Mouse (Mus musculus) layer of hippocampus, postnatal 14 days (tissue): Measurements from ENCODE around the gene Lrrc42. TPM values are rescaled to one million over a fixed set of nuclear protein-coding genes. Genes with fewer than 3 reads are reported as not detected.
A peak's percentile ranks its signal among the peaks of the same experiment; 100 is the strongest.

Experiments
- DNase-seq, 2 experiments: peaks; one replicate each; pipeline ENCODE4 v3.0.0; 2021 to 2022; ENCODE audit warnings: low spot score in 2 of 2, mixed read lengths in 1 of 2
- long read RNA-seq, 2 experiments: library from polyadenylated mRNA; stranded (forward); transcript quantifications; one replicate each; pipeline ENCODE4 v2.0.0; 2021
- total RNA-seq, 2 experiments: library from RNA; stranded (reverse); gene quantifications; 2 replicates each; pipeline ENCODE4 v1.2.3; 2021

Gene Lrrc42
- total RNA-seq = 10 to 100 TPM; 38.5 to 42.3 TPM
- long read RNA-seq, experiment 1, transcript Lrrc42-201 (8 exons, 1,755 nt) = major isoform, 22 of 25 reads
- long read RNA-seq, experiment 1, partial matches to known transcripts = 1 of 25 reads
- long read RNA-seq, experiment 1, other reads (novel, unspliced or antisense) = 2 of 25 reads
- long read RNA-seq, experiment 2, transcript Lrrc42-201 (8 exons, 1,755 nt) = major isoform, 24 of 33 reads
- long read RNA-seq, experiment 2, partial matches to known transcripts = 2 of 33 reads
- long read RNA-seq, experiment 2, other reads (novel, unspliced or antisense) = 6 of 33 reads

GRCm38 (mm10) chr4:107253125-107254091 is at the start of gene Lrrc42, which contains the start of gene Hspb11:
Gene Lrrc42, minus strand, starts transcription at chr4:107253532.
Gene Hspb11, plus strand, starts transcription at chr4:107253593.
- peak; percentile 91 to 92 for DNase-seq

GRCm38 (mm10) chr4:107302832-107303231 is 49.5 kb upstream of the Lrrc42 start:
- no peak for DNase-seq

GRCm38 (mm10) chr4:107302221-107302620 is 48.9 kb upstream of the Lrrc42 start:
- DNase-seq = no peak

GRCm38 (mm10) chr4:107300902-107301555 is 47.7 kb upstream of the Lrrc42 start:
- DNase-seq = no peak

- no peak for DNase-seq
These were observed 47.0 kb upstream of the Lrrc42 start for GRCm38 (mm10) chr4:107300371-107300770.

GRCm38 (mm10) chr4:107299779-107300340 is 46.5 kb upstream of the Lrrc42 start:
- no peak for DNase-seq

DNA sequence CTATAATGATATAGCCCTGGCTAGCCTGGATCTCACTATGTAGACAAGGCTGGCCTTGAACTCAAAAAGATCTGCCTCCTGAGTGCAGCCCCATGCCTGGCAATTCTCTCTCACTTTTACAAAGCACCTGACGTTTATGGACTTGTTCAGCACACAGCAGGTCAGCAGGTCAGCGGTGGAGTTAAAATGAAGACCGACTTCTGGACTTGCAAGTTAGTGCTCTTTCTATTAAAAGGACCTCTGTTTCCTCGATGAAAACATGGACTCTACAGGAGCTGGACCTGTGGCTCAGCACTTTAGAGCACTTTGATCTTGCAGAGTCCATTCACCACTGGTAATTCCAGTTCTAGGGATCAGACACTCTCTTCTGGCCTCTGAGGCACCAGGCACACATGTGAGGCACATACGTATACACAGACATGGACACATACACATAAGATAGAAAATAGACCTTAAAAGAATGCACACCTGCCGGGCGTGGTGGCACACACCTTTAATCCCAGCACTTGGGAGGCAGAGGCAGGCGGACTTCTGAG is 44.8 kb upstream of the Lrrc42 start:
- DNase-seq = no peak

- DNase-seq = no peak
These were observed 38.9 kb upstream of the Lrrc42 start for GRCm38 (mm10) chr4:107292273-107292662.

GRCm38 (mm10) chr4:107291611-107292272 is 38.4 kb upstream of the Lrrc42 start:
- DNase-seq = peak; percentile 23 to 54

- DNase-seq = no peak
These were observed 34.2 kb upstream of the Lrrc42 start for GRCm38 (mm10) chr4:107287517-107287916.

GRCm38 (mm10) chr4:107286386-107286785 is 33.1 kb upstream of the Lrrc42 start:
- DNase-seq = no peak

- DNase-seq = no peak
These were observed 32.3 kb upstream of the Lrrc42 start for GRCm38 (mm10) chr4:107285446-107286200.

GRCm38 (mm10) chr4:107280843-107281475 is 27.6 kb upstream of the Lrrc42 start:
- DNase-seq = no peak

DNA sequence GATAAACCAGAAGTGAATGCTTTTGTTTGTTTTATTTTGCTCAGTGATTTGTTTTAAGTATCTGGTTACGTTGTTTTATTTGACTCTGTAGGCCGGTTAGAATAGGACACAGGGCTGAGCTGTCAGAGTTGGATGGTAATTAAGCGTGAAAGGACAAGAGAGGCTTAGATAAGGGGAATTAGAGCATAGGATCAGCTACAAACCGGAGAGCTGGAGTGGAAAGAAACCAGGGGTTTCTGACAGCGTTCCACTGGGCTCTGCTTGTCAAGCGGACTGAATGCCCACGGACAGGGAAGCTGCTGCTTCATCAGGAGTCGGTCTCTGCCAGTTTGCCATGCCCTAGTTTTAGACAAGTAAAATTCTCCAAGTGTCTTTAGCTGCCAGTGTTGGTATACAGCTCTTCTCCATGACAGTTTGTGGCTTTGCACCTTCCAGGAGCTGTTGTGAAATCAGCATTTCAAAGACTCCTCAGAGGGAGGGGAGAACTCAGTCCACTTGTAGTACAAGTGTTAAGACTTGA is 24.9 kb upstream of the Lrrc42 start:
- no peak for DNase-seq

GRCm38 (mm10) chr4:107274511-107274910 is 21.2 kb upstream of the Lrrc42 start:
- DNase-seq = no peak

DNA sequence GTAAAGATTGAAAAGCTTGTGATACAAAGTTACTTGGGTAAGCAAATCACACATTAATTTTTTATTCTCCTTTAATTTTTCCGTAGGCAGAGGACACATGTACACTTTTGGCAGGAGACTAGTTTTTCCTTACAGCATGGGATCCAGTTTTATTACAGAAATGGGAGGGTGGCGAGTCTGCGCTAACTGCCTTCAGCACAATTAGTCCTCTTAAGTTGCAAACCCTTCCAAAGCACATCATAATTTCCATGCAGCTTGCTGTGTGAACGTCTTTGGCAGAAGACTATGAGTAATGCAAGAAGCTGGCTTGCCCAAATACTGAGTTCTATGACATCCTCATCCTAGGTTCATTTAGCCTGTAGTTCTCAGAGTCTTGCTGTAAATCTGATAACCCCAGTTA is 20.4 kb upstream of the Lrrc42 start:
- DNase-seq = no peak

GRCm38 (mm10) chr4:107260001-107260400 is 6.7 kb upstream of the Lrrc42 start:
- DNase-seq = no peak

GRCm38 (mm10) chr4:107254414-107254813 is 1.1 kb upstream of the Lrrc42 start:
- no peak for DNase-seq

GRCm38 (mm10) chr4:107252522-107252921 is 810 bp downstream of the Lrrc42 start:
- no peak for DNase-seq
